Mouse (Mus musculus): ENCODE measurements around the gene Mad2l2. TPM values are rescaled to one million over a fixed set of nuclear protein-coding genes. Genes with fewer than 3 reads are reported as not detected.
"Not testable (repeated sequence)": the region's sequence is repeated elsewhere in the genome, so short reads cannot be mapped to it uniquely, and the experiment has no call there.

Mad2l2 gene
- polyA plus RNA-seq, 1 experiment from 2014 or later, result 42.1 TPM

- DNase-seq (ENCODE audit: low spot score), result peak; percentile 75
These were observed 38.1 kb downstream of the Mad2l2 start for GRCm38 (mm10) chr4:148168287-148168686.

GRCm38 (mm10) chr4:148169586-148169985 is 39.4 kb downstream of the Mad2l2 start:
- DNase-seq (ENCODE audit: low spot score), result no peak

GRCm38 (mm10) chr4:148170842-148171241 is 40.7 kb downstream of the Mad2l2 start:
- DNase-seq (ENCODE audit: low spot score), result peak; percentile 52

GRCm38 (mm10) chr4:148171261-148171660 is 41.1 kb downstream of the Mad2l2 start:
- DNase-seq (ENCODE audit: low spot score), result no peak

GRCm38 (mm10) chr4:148173811-148174494 is 43.8 kb downstream of the Mad2l2 start:
- DNase-seq (ENCODE audit: low spot score), result no peak

GRCm38 (mm10) chr4:148174495-148174862 is 44.3 kb downstream of the Mad2l2 start:
- no peak for DNase-seq (ENCODE audit: low spot score)

- not testable (repeated sequence) for DNase-seq (ENCODE audit: low spot score)
These were observed 46.4 kb downstream of the Mad2l2 start for GRCm38 (mm10) chr4:148176603-148177002.

GRCm38 (mm10) chr4:148177716-148178115 is 47.5 kb downstream of the Mad2l2 start:
- DNase-seq (ENCODE audit: low spot score), result no peak

GRCm38 (mm10) chr4:148181483-148181882 is 51.3 kb downstream of the Mad2l2 start:
- DNase-seq (ENCODE audit: low spot score), result no peak

- no peak for DNase-seq (ENCODE audit: low spot score)
These were observed 52.2 kb downstream of the Mad2l2 start for GRCm38 (mm10) chr4:148182363-148182762.

GRCm38 (mm10) chr4:148184564-148184963 is 54.4 kb downstream of the Mad2l2 start:
- no peak for DNase-seq (ENCODE audit: low spot score)

- DNase-seq (ENCODE audit: low spot score), result no peak
These were observed 55.6 kb downstream of the Mad2l2 start for GRCm38 (mm10) chr4:148185819-148186218.

- DNase-seq (ENCODE audit: low spot score), result not testable (repeated sequence)
These were observed 58.6 kb downstream of the Mad2l2 start for GRCm38 (mm10) chr4:148188767-148189166.

- no peak for DNase-seq (ENCODE audit: low spot score)
These were observed 62.6 kb downstream of the Mad2l2 start for GRCm38 (mm10) chr4:148192707-148193245.

- no peak for DNase-seq (ENCODE audit: low spot score)
These were observed 64.2 kb downstream of the Mad2l2 start for GRCm38 (mm10) chr4:148194400-148194799.

Small RNA genes lying within 50 kb of the gene (microRNA-seq; reads per million reads assigned to microRNA genes)
- gene Mir7022 (ENCODE audit: borderline number of aligned reads), result not detected

Other genes with a start within 250 kb of the Mad2l2 start
- gene Mfn2, start 225.7 kb upstream of the Mad2l2 start, polyA plus RNA-seq (2015; fragmentation: Nextera tagmentation; extraction: Ambion mirVana), result 18.2 and 18.8 TPM in 2 replicates
- 11.4 TPM in 2 replicates for gene Plod1, start 193.6 kb upstream of the Mad2l2 start, polyA plus RNA-seq (2015; fragmentation: Nextera tagmentation; extraction: Ambion mirVana)
- gene 2510039O18Rik, start 189.5 kb upstream of the Mad2l2 start, polyA plus RNA-seq (2015; fragmentation: Nextera tagmentation; extraction: Ambion mirVana), result 21.8 and 28.9 TPM in 2 replicates
- gene Nppb, start 144.6 kb upstream of the Mad2l2 start, polyA plus RNA-seq (2015; fragmentation: Nextera tagmentation; extraction: Ambion mirVana), result 0.42 and 0.62 TPM in 2 replicates
- gene Nppa, start 129.7 kb upstream of the Mad2l2 start, polyA plus RNA-seq (2015; fragmentation: Nextera tagmentation; extraction: Ambion mirVana), result 0.76 and 0.88 TPM in 2 replicates
- gene Clcn6, start 91.6 kb upstream of the Mad2l2 start, polyA plus RNA-seq (2015; fragmentation: Nextera tagmentation; extraction: Ambion mirVana), result 4.1 and 4.2 TPM in 2 replicates
- 8.3 and 9.0 TPM in 2 replicates for gene Mthfr, start 91.3 kb upstream of the Mad2l2 start, polyA plus RNA-seq (2015; fragmentation: Nextera tagmentation; extraction: Ambion mirVana)
- 43.3 and 45.2 TPM in 2 replicates for gene Agtrap, start 42.4 kb upstream of the Mad2l2 start, polyA plus RNA-seq (2015; fragmentation: Nextera tagmentation; extraction: Ambion mirVana)
- not detected in 2 replicates for gene Draxin, start 314 bp downstream of the Mad2l2 start, polyA plus RNA-seq (2015; fragmentation: Nextera tagmentation; extraction: Ambion mirVana)
- 36.2 and 37.7 TPM in 2 replicates for gene Fbxo6, start 21.8 kb downstream of the Mad2l2 start, polyA plus RNA-seq (2015; fragmentation: Nextera tagmentation; extraction: Ambion mirVana)
- 10.2 and 10.9 TPM in 2 replicates for gene Fbxo44, start 30.1 kb downstream of the Mad2l2 start, polyA plus RNA-seq (2015; fragmentation: Nextera tagmentation; extraction: Ambion mirVana)
- gene Fbxo2, start 30.2 kb downstream of the Mad2l2 start, polyA plus RNA-seq (2015; fragmentation: Nextera tagmentation; extraction: Ambion mirVana), result 0.71 and 1.1 TPM in 2 replicates
- gene Disp3, start 157.6 kb downstream of the Mad2l2 start, polyA plus RNA-seq (2015; fragmentation: Nextera tagmentation; extraction: Ambion mirVana), result not detected in 2 replicates